Mouse (Mus musculus): ENCODE data around the gene Copz1. TPM values are rescaled to one million over a fixed set of nuclear protein-coding genes. Genes with fewer than 3 reads are reported as not detected.

Copz1 gene
- polyA plus RNA-seq, 1 experiment from 2014 or later, result 162 TPM

DNA sequence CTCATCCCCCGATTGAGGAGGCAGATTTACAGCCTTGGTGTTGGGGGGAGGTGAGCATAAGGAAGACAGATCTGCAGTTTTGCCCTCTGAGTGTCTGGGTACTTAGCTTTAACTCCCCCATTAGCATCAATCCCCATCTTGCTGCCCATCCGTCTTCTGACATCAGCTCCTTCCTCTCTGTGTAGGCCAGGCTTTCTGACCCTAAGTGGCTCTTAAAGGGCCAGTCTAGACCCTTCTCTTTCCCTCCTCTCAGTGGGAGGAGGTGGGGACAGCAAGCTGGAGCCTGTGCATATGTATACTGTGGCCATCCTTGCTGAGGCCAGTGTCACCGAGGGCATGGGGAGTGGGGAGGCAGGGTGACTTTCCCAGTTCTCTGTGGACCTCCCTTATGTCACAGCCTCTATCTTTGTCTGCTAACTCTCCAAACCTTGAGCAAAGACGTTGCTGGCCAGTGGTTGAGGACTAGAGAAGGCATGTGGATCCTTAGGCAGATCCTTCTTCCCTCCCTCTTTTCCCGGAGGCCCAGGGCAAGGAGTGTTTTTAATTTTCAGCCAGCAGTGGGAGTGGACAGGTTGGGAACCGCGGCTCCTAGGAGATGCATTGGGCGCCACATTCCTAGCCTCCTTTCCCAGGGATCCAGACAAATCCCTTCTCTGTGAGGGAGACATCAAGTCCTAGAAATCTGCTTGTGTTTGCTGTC, 31.6 kb downstream of the Copz1 start:
- no peak for DNase-seq (ENCODE audit: low spot score)
- Histone ChIP-seq H3K9ac (replicated peaks; ENCODE audit: low read depth) (no peak overlapping the region), H3K27me3 (replicated peaks; ENCODE audit: insufficient read depth, low read length) (no peaks in the 10 kb centered on the region), H3K4me3 (ENCODE audit: low read depth, low read length) (peak overlapping the region; percentile 55), H3K4me2 (replicated peaks; ENCODE audit: low read depth, low read length) (peak overlapping the region; percentile 85), H3K4me1 (ENCODE audit: insufficient read depth, low read depth, low read length) (peaks cover 15% of the 10 kb centered on the region; the same call in 1 of the 2 replicates), H3K9me3 (ENCODE audit: low read length) (no peaks in the 10 kb centered on the region), H3K27ac (ENCODE audit: low read length) (peak overlapping the region; percentile 91), H3K36me3 (ENCODE audit: insufficient read depth, low read length) (no peaks in the 10 kb centered on the region)
- 6% methylated on average over 8 of the region's 8 CpGs for WGBS
- ATAC-seq, result no peak
- TF ChIP-seq EP300 (IDR thresholded peaks at IDR 0.05), result no peak
- no peak for TF ChIP-seq CTCF (IDR thresholded peaks at IDR 0.05)

DNA sequence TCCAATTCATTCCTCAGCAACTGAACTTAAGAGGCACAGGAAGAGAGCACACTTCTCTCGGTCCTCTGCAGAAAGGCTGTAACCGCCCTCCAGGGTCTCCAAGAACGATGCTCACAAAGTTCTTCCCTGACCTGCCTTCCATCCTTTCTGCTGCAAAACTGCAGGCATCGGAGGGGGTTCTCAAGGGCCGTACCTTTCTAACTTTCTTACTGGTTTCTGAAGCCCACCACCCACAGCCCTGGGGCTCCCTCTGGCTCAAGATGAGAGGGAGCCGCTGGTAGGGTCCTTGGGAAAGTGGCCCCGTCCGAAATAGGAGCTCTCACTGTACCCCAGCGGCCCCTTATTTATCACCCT, 32.1 kb downstream of the Copz1 start:
- no peak for ATAC-seq
- H3K27me3 ChIP-seq (replicated peaks; ENCODE audit: insufficient read depth, low read length), result no peaks in the 10 kb centered on the region
- DNase-seq (ENCODE audit: low spot score), result no peak
- no peaks in the 10 kb centered on the region for H3K9me3 ChIP-seq (ENCODE audit: low read length)
- H3K36me3 ChIP-seq (ENCODE audit: insufficient read depth, low read length), result no peaks in the 10 kb centered on the region
- peak overlapping the region; percentile 85 for H3K4me2 ChIP-seq (replicated peaks; ENCODE audit: low read depth, low read length)
- peak overlapping the region; percentile 91 for H3K27ac ChIP-seq (ENCODE audit: low read length)
- H3K9ac ChIP-seq (replicated peaks; ENCODE audit: low read depth), result peak overlapping the region; percentile 57
- H3K4me1 ChIP-seq (ENCODE audit: insufficient read depth, low read depth, low read length), result peaks cover 15% of the 10 kb centered on the region; the same call in 1 of the 2 replicates
- TF ChIP-seq EP300 (IDR thresholded peaks at IDR 0.05) (no peak), CTCF (IDR thresholded peaks at IDR 0.05) (no peak)
- 0% methylated on average over 9 of the region's 9 CpGs for WGBS
- peak overlapping the region; percentile 55 for H3K4me3 ChIP-seq (ENCODE audit: low read depth, low read length)

DNA sequence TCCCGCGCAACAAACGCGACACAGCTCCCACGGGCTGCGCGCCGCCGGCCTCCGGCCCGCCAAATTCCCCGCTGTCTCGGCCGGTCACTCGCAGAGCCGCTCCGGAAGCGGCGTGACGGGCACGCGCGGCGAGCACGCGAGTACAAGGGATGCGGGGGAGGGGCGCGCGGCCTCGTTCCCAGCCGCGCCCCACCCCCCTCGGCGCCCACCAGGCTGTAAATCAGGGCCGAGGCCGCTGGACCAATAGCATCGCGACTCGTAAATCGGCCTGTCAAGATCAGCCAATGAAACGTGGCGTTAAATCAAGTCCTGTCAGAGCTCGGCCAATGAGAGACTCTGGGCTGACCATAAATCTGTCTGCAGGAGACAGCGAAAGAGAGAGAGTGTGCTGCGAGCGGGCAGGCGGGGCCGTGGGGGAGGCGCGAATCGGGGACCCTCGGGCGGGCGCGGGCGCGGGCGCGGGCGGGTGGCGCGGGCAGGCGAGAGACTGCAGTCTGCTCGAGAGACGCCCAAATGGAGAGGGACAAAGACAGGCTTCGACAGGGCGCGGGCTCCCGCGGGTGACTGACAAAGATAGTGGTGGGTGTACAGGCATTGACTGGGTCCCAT, 32.7 kb downstream of the Copz1 start:
- under 1% methylated on average over 60 of the region's 71 CpGs for WGBS
- Histone ChIP-seq H3K27me3 (replicated peaks; ENCODE audit: insufficient read depth, low read length) (no peaks in the 10 kb centered on the region), H3K4me1 (ENCODE audit: insufficient read depth, low read depth, low read length) (peaks cover 15% of the 10 kb centered on the region; the same call in 1 of the 2 replicates), H3K4me3 (ENCODE audit: low read depth, low read length) (peak overlapping the region; percentile 55), H3K9me3 (ENCODE audit: low read length) (no peaks in the 10 kb centered on the region), H3K36me3 (ENCODE audit: insufficient read depth, low read length) (no peaks in the 10 kb centered on the region), H3K4me2 (replicated peaks; ENCODE audit: low read depth, low read length) (peak overlapping the region; percentile 85), H3K27ac (ENCODE audit: low read length) (peak overlapping the region; percentile 91), H3K9ac (replicated peaks; ENCODE audit: low read depth) (peak overlapping the region; percentile 57)
- DNase-seq (ENCODE audit: low spot score) (peak; percentile 99), ATAC-seq (peak; percentile 97)
- peak; percentile 33; the same call in 1 of the 2 replicates for TF ChIP-seq EP300 (IDR thresholded peaks at IDR 0.05)
- peak; percentile 1; the same call in 1 of the 2 replicates for TF ChIP-seq CTCF (IDR thresholded peaks at IDR 0.05)

DNA sequence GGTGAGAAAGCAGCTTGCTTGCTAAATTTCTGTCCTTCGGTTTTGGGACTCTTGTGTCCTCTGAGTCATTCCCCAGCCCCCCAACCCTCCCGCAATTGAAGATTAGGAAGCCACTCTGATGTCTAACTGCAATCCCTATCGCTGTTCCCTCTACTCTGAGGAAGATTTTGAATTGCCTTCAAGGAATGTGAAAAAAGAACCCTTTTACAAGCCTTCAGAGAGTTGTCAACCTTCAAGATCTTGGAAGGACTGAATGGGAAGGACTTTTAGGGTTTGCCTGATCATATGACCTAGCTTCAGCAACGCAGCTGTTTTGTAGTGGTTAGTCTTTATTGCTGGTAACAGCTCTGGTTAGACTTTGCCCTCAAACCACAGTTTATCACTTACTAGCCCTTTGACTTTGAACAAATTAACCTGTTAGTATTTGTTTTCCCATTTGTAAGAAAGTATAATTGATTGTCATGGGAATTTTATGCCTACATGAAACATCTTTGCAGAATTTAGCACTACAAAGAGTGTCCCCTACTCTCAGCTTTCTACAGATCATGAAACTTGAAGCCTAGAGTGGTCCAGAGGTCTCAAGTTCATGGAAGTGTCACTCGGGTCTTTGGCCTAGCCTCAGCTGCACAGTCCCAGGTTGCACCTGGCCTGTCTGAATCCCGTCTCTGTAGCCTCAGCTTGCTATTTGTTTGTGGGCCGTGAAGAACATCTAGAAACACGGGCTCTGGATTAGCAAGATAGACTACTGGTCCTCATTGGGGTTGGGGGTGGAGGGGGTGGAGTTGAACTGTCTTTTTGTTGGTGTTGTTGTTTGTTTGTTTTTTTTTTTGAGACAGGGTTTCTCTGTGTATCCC, 33.5 kb downstream of the Copz1 start:
- no peaks in the 10 kb centered on the region for H3K27me3 ChIP-seq (replicated peaks; ENCODE audit: insufficient read depth, low read length)
- WGBS, result 32% methylated on average over 8 of the region's 8 CpGs
- H3K4me2 ChIP-seq (replicated peaks; ENCODE audit: low read depth, low read length), result peak overlapping the region; percentile 85
- no peaks in the 10 kb centered on the region for H3K9me3 ChIP-seq (ENCODE audit: low read length)
- ATAC-seq (no peak), DNase-seq (ENCODE audit: low spot score) (no peak)
- peak overlapping the region; percentile 57 for H3K9ac ChIP-seq (replicated peaks; ENCODE audit: low read depth)
- H3K27ac ChIP-seq (ENCODE audit: low read length), result peak overlapping the region; percentile 91
- peak overlapping the region; percentile 55 for H3K4me3 ChIP-seq (ENCODE audit: low read depth, low read length)
- H3K36me3 ChIP-seq (ENCODE audit: insufficient read depth, low read length), result no peaks in the 10 kb centered on the region
- H3K4me1 ChIP-seq (ENCODE audit: insufficient read depth, low read depth, low read length), result peaks cover 15% of the 10 kb centered on the region; the same call in 1 of the 2 replicates
- no peak for TF ChIP-seq EP300 (IDR thresholded peaks at IDR 0.05)
- TF ChIP-seq CTCF (IDR thresholded peaks at IDR 0.05), result no peak

DNA sequence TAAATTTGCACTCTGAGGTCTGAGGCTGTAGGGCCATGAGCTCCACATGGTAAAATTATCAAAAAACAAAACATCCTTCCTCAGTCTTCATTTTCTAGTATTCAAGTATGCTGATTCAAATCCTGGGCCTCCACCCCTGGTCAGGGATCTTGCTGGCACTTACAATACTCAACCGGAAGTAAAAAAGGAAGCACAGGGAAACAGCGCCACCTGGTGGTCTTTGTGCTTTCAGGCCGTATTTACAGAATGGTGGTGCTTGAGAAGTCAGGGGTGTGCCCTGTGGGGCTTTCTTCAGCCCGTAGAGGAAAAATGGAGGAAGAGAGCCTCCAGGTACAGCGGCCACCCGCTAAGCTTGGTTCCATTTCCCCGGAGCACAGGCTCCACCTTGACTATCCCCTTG, 34.6 kb downstream of the Copz1 start:
- peak; percentile 14; the same call in 1 of the 2 replicates for ATAC-seq
- 3% methylated on average over 7 of the region's 7 CpGs for WGBS

More for the DNA sequence above, 34.6 kb downstream of the Copz1 start:
- peak; percentile 95 for TF ChIP-seq CTCF (IDR thresholded peaks at IDR 0.05)
- TF ChIP-seq EP300 (IDR thresholded peaks at IDR 0.05), result peak; percentile 73
- DNase-seq (ENCODE audit: low spot score), result peak; percentile 95
- H3K9ac ChIP-seq (replicated peaks; ENCODE audit: low read depth), result 0 out of 2 replicates have a peak overlapping the region, but pooled peaks have one; percentile 23
- peaks cover 11% of the 10 kb centered on the region; the same call in 1 of the 2 replicates for H3K4me1 ChIP-seq (ENCODE audit: insufficient read depth, low read depth, low read length)
- no peak overlapping the region for H3K27ac ChIP-seq (ENCODE audit: low read length)
- no peaks in the 10 kb centered on the region for H3K27me3 ChIP-seq (replicated peaks; ENCODE audit: insufficient read depth, low read length)
- peak overlapping the region; percentile 38 for H3K4me2 ChIP-seq (replicated peaks; ENCODE audit: low read depth, low read length)
- no peak overlapping the region for H3K4me3 ChIP-seq (ENCODE audit: low read depth, low read length)
- H3K9me3 ChIP-seq (ENCODE audit: low read length), result no peaks in the 10 kb centered on the region
- H3K36me3 ChIP-seq (ENCODE audit: insufficient read depth, low read length), result no peaks in the 10 kb centered on the region

Data from lung, postnatal 0 days (tissue).